Mouse (Mus musculus): Measurements from ENCODE around the gene Dhtkd1. TPM values are rescaled to one million over a fixed set of nuclear protein-coding genes. Genes with fewer than 3 reads are reported as not detected.
"Not testable (repeated sequence)": the region's sequence is repeated elsewhere in the genome, so short reads cannot be mapped to it uniquely, and the experiment has no call there.

Dhtkd1 gene
- 1 to 10 TPM; 8.0 to 9.2 TPM for total RNA-seq (2021)

DNA sequence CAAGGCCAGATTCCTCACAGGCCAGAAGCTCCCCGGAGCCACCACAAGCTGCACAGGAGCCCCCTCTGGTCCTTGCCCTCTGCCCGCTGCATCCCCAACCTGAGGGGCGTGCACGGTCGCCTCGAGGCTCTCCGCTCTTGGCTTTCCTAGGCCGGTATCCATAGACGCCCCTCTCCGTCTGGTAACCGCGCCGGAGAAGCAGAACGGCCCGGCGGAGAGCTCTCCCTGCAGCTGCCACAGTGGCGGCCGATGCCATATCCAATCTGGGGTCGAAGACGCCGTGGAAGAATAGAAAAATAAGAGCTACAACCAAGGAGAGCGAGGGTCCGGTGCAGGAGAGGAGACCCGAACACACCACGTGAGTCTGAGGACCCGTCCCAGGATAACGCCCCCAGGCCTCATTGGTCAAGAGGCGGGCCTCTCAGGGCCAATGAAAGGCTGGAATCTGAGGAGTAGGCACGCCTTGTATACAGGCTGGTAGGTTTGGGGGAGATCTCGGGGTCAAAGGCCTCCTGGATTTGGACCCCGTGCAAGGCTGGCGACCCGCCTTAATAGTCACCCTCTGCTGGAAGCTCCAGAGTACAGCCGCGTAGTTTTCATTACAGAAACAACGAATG, at the start of gene Dhtkd1:
Gene Dhtkd1, minus strand, starts transcription at position 377 of the 617 bp plus-strand sequence.
- intact Hi-C loops (cut with DNase I): no loop called here
- DNase-seq (ENCODE audit: extremely low spot score in 1 of 2, low spot score in 2 of 2): peak; percentile 77

DNA sequence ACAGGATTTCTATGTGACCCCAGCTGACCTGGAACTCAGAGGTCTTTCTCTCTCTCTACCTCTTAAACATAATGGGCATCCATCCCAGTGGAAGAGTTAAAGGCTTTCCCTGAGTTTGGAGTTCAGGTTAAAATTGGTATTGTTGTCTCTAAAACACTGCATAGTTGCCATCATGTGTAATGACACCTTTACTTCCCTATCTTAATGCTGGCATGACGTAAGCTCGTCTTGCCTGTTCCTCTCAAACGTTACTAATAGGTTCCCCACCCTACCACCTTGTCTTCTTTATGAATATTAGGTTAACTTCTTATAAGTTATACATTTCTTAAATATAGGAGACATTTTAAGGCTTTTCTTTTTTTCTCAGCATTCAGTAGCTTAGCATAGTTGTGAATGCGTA, 34.9 kb upstream of the Dhtkd1 start:
- intact Hi-C loops (cut with DNase I): no loop called here
- no peak for DNase-seq (ENCODE audit: extremely low spot score in 1 of 2, low spot score in 2 of 2)

DNA sequence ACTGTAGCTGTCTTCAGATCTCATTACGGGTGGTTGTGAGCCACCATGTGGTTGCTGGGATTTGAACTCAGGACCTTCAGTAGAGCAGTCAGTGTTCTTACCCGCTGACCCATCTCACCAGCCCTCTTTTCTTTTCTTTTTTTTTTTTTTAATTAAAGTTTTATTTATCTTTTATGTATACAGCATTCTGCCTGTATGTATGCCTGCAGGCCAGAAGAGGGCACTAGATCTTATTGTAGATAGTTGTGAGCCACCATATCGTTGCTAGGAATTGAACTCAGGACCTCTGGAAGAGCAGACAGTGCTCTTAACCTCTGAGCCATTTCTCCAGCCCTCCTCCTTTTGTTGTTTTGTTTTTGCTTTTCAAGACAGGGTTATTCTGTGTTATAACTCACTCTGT, 28.0 kb upstream of the Dhtkd1 start:
- DNase-seq (ENCODE audit: extremely low spot score in 1 of 2, low spot score in 2 of 2); intact Hi-C loops (cut with DNase I): not testable (repeated sequence)

DNA sequence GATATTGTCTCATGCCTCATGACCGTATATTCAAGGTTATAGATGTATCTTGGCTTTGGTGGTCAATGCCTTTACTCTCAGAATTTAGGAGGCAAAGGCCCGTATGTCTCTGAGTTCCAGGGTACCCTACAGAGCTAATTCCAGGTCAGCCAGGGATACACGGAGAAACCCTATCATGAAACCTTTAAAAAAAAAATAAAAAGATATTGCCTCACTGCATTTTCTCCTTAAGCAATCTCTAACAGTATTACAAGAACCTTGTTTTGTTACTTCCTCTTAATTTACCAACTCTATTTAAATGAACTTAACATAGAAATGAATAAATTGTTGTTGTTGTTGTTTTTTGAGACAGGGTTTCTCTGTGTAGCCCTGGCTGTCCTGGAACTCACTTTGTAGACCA, 23.4 kb upstream of the Dhtkd1 start:
- intact Hi-C loops (cut with DNase I): no loop called here

DNA sequence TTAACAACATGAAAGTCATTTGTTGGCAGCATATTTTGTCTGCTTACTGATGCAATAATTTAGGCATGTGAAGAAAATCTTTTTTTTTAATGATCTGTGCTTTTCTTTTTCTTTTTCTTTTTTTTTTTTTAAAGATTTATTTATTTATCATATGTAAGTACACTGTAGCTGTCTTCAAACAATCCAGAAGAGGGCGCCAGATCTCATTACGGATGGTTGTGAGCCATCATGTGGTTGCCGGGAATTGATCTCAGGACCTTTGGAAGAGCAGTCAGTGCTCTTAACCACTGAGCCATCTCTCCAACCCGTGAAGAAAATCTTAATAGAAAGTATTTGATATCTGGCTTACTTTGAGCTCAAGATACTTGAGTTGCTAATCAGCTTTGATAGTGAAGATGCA, 21.1 kb upstream of the Dhtkd1 start:
- DNase-seq (ENCODE audit: extremely low spot score in 1 of 2, low spot score in 2 of 2); intact Hi-C loops (cut with DNase I): not testable (repeated sequence)

More for the DNA sequence above, 23.4 kb upstream of the Dhtkd1 start:
- no peak for DNase-seq (ENCODE audit: extremely low spot score in 1 of 2, low spot score in 2 of 2)

DNA sequence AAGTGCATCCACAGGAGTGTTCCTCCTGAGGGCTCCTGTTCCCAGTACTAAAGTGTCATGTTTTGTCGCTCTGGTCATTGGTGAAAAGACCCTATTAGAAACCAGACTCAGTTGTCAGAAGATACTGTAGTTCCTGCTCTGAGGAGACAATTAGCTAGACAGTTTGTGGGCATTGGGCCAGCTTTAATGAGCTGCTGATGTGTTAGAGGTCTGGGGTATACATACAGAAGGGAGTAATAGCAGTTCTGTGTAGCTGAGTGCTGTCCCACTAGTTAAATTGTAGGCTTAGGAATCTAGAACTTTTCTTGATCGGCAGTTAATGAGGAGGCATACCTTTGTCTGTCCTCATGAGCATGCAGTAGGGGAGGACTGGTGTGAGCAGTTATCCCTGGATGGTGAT, 19.7 kb upstream of the Dhtkd1 start:
- no peak for DNase-seq (ENCODE audit: extremely low spot score in 1 of 2, low spot score in 2 of 2)
- intact Hi-C loops (cut with DNase I): no loop called here

DNA sequence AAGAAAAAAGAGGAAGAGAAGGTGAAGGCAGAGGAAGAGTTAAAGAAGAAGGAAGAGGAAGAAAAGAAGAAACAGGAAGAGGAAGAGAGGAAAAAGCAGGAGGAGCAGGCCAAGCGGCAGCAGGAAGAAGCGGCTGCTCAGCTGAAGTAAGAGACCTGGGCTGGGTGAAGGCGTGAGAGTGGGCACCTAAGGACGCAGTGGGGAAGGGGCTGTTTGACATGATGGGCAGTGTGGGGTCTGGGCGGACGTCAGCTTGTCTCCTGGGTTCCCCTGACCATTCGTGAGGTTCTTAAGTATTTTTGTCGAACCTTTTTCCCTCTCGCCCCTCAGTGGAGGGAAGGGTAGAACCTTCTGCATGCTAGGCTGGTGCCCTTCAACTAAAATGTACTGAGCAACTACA, 15.1 kb upstream of the Dhtkd1 start:
- peak in 1 of 2 experiments; percentile 52 for DNase-seq (ENCODE audit: extremely low spot score in 1 of 2, low spot score in 2 of 2)
- intact Hi-C loops (cut with DNase I): no loop called here

DNA sequence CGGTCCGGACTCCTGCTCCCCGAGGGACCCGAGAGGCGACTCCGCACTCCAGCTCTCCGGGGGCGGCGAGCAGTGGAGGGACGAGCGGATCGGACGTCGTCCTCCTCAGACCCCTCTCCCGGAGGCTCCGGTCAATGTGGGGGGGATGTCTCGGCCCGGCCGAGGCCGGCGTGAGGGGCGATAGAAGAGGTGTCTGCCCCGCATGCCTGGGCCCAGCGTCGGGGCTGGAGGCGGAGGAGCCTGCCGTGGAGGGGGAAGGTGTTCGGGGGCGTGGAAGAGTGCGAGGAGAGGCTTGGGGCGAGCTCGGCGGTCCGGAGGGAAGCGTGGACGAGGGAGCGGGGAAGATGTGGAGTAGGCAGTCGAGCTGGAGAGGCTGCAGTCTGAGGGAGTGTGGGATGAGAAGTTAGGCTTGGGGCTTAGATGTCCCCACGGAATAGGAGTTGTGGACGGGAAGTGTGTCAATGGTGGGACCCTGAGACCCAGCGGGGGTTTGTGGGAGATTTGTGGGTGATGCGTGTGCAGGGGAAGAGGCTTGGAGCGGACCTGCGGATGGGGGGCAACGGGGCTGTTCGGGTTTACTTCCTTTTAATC, 9.1 kb upstream of the Dhtkd1 start:
- DNase-seq (ENCODE audit: extremely low spot score in 1 of 2, low spot score in 2 of 2): peak in 1 of 2 experiments; percentile 77

DNA sequence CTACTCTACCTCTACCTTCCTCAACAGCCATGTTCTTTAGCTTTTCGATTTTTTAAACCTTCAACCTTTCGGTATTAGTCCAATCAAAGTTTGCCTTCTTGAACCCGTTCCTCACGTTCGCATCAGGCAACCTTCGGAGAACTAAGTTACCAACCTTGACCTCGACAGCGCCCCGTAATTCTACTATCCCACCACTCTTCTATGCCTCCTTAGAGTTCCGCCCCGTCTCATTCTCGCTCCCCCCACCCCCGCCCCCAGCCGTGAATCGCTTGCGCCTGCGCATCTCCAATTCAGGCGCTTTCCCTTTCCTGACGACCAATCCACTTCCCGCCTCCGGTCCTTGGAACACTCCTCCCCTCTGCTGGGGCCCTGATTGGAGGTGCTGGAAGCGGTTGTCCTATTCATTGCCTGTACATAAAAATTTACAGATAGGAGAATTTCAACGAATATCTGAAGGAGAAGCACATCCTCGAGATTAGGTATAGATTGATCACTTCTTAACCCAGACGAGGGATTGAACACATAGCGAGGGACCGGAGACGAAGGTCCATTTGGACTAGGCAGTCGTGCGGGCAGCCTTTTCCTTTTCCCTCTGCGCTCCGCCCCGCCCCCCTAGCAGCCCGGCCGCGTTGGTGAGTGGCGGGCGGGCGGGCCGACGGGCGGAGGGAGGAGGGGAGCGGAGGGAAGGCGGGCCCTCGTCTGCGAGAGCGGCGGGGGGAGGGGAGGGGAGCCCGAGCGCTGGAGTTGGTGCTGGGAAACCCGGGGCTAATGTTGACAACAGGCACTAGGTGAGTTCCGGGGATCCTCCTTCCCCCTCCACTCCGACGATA, 8.4 kb upstream of the Dhtkd1 start, which contains the start of gene Upf2:
Gene Upf2, plus strand, starts transcription at position 704 of the 830 bp plus-strand sequence.
- intact Hi-C loops (cut with DNase I): no loop called here
- DNase-seq (ENCODE audit: extremely low spot score in 1 of 2, low spot score in 2 of 2): peak; percentile 93 to 99

More for the DNA sequence above, 9.1 kb upstream of the Dhtkd1 start:
- intact Hi-C loops (cut with DNase I): no loop called here

DNA sequence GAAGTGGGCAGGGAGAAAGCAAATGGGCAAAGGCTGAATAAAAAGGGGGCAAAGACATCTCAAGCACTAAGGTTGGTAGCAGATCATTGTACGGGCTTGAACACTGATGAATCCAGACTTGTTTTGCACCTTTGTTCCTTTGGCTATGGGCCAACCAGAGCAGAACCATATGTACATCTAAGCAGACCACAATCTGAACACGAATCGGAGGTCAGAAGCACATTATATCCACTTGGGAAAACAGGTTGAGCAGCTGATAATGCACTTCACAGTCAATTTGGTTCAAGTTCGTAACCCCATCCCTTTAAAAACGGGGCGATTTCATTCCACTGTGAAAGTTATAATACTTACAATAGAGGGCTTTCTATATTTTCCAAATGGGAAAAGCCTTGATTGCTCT, 7.7 kb upstream of the Dhtkd1 start:
- DNase-seq (ENCODE audit: extremely low spot score in 1 of 2, low spot score in 2 of 2): peak in 1 of 2 experiments; percentile 16
- intact Hi-C loops (cut with DNase I): no loop called here

DNA sequence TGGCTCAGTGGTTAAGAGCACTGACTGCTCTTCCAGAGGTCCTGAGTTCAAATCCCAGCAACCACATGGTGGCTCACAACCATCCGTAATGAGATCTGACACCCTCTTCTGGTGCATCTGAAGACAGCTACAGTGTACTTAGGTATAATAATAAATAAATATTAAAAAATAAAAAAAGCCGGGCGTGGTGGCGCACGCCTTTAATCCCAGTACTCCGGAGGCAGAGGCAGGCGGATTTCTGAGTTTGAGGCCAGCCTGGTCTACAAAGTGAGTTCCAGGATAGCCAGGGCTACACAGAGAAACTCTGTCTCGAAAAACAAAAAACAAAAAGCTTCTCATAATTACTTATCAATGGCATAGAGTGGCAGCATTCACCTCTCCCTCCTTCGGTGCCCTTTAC, 7.2 kb upstream of the Dhtkd1 start:
- DNase-seq (ENCODE audit: extremely low spot score in 1 of 2, low spot score in 2 of 2); intact Hi-C loops (cut with DNase I): not testable (repeated sequence)

DNA sequence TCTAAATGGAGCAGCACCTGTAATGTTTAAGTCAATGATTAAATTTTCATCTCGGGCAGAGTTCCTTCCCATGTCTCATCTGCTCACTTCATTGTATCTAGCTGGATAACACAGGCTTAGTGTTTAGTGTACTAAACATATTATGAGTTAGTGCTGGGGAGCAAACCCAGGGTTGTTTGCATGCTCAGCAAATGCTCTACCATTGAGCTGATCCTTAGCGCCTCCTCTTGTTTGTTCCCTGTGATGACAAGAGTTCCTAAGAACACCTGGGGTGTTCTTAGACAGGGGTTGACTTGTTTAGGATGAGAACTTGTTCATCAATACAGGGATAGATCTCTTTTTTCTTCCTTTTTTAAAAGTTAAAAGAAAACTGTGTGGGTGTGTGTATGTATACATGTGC, 6.4 kb upstream of the Dhtkd1 start:
- intact Hi-C loops (cut with DNase I): no loop called here
- DNase-seq (ENCODE audit: extremely low spot score in 1 of 2, low spot score in 2 of 2): no peak

DNA sequence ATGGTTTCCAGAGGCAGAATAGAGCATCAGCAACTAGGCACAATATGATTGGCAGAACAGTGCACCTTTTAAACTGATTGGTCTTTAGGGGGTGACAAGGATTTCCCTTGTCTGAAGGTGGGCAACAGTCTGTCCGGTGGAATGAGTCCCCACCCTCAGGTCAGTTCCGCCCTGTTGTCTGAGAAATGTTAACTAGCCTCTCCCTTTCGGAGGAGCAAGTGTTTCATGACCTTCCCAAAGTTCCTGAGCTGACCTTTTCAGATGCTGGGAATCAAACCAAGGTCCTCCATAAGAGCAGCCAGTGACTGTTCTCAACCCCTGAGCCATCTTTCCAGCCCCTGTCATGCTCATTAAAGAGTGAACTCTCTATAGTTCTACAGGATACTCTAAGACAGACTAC, 4.3 kb upstream of the Dhtkd1 start:
- DNase-seq (ENCODE audit: extremely low spot score in 1 of 2, low spot score in 2 of 2): no peak
- intact Hi-C loops (cut with DNase I): no loop called here

DNA sequence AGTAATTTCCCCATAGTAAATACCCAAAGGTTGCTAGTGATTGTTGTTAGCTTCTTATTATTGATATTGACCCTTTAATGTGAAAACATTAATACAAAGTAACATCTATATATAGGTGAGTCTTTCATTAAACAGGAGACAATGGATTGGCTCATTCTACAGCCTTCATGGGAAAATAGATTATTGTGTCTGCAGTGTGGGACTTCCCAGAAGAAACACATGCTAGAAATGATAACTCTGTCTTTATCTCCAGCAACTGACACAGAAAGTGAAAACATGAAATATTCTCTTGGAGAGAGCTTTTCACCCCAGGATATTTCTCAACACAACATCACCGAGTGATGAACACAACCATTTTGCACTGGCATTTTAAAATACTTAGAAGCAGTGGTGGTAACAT, 3.0 kb upstream of the Dhtkd1 start:
- DNase-seq (ENCODE audit: extremely low spot score in 1 of 2, low spot score in 2 of 2): no peak
- intact Hi-C loops (cut with DNase I): no loop called here

DNA sequence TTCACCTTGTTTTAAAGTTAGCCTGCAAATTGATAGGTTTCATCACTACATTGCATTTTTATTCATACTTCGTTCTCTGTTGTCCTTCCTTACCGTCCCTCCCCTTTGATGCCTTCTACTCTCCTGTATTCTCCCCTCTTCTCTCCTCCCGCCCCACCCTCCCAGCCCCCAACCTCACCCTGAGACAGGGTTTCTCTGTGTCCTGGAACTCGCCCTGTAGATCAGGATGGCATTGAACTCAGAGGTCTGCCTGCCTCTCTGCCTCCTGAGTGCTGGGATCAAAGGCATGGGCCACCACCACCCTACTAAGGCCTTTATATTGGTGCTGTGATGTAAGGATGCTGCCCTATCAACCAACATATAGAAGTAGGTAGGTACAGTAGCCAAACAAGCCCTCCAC, 479 bp upstream of the Dhtkd1 start:
- DNase-seq (ENCODE audit: extremely low spot score in 1 of 2, low spot score in 2 of 2): no peak
- intact Hi-C loops (cut with DNase I): no loop called here

DNA sequence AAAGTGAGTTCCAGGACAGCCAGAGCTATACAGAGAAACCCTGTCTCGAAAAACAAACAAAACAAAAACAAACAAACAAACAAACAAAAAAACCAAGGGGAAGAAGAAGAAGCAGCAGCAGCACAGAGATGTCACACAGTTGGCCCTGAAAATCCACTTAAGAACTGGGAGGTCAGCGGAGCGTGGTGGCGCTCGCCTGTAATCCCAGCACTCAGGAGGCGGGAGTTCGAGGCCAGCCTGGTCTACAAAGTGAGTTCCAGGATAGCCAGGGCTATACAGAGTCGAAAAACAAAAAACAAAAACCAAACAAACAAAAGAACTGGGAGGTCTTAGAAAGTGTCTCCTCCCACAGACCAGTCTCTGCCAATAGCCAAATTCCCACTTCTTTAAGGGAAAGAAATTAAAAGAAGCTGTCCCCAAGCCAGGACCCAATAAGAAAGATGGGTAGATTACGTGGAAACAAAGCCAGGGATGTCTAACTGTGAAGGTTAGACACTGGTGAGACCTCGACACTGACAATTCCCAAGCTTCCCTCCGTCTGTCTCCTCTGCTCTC, 654 bp downstream of the Dhtkd1 start:
- intact Hi-C loops (cut with DNase I): no loop called here
- no peak for DNase-seq (ENCODE audit: extremely low spot score in 1 of 2, low spot score in 2 of 2)

DNA sequence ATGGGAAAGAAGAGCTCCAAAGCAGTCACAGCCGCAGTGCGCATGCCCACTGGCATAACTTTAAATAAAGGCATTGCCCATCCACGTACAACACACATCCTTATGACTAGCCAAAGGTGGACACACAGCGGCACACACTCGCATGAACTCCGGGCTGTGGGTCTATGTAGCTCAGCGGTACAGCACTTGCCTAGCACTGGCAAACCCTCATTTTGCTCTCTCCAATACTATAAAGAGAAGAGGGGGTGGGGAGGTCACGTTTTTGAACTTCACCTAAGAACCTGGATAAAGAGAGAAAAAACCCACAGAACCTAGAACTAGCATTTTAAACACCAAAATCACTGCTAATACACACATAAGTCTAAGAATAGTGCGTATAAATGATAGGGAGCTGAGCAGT, 1.7 kb downstream of the Dhtkd1 start:
- no peak for DNase-seq (ENCODE audit: extremely low spot score in 1 of 2, low spot score in 2 of 2)
- intact Hi-C loops (cut with DNase I): no loop called here

DNA sequence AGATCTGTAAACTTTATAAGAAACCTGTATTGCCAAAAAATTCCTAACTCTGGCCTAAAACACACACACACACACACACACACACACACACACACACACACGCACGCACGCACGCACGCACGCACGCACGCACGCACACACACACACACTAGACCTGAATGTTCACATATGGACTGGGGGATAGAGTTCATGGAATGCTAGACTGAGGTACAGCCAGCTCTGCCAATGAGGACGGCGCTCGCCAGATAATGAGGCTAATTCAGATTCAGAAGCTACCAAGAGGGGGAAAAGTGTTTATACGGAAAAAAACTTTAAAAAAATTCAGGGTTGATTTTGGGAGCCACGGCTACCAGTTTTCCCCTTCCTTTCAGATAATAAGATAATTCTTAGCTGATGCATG, 2.7 kb downstream of the Dhtkd1 start:
- intact Hi-C loops (cut with DNase I): no loop called here
- no peak for DNase-seq (ENCODE audit: extremely low spot score in 1 of 2, low spot score in 2 of 2)

DNA sequence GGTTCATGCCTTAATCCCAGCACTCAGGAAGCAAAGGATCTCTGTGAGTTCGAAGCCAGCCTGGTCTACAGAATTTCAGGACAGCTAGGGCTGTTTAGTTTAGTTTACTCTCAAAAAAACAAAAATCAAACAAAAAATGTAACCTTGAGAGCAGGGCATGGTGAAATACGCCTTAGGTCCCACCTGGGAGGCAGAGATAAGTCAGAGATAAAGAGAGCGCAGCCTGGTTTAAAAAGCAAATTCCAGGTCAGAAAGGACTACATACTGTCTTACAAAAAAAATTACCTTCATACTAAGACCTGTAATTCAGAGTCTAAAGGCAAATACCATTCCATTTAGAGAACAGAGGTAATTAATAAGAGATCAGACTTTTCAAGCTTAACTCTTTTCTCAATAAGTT, 3.3 kb downstream of the Dhtkd1 start:
- DNase-seq (ENCODE audit: extremely low spot score in 1 of 2, low spot score in 2 of 2): no peak
- intact Hi-C loops (cut with DNase I): no loop called here

DNA sequence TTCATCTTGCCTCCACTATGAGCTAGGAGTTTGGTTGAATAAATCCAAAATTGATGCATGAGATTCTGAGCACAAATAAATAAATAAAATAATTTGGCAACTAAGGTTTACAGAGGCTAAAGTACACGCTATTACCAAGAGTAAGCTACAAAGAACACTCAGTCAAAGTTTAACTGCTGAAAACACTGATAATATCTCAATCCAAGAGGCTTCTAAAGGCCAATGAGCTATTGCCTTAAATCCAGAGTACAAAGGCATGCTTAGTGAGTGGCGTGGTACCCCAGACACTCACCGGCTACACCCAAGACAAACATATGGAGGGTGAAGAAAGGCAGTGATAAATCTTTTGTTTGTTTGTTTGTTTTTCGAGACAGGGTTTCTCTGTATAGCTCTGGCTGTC, 6.0 kb downstream of the Dhtkd1 start:
- intact Hi-C loops (cut with DNase I): no loop called here
- no peak for DNase-seq (ENCODE audit: extremely low spot score in 1 of 2, low spot score in 2 of 2)

Measured in left cerebral cortex, postnatal 10 days (tissue).